Mouse (Mus musculus) cerebellum, postnatal 14 days (tissue): Measurements from ENCODE around the gene Ppp2r5d.

Experiments used
- DNase-seq, 2 experiments: peaks; one replicate each; pipeline ENCODE4 v3.0.0; 2021; ENCODE audit warnings: mixed read lengths in 2 of 2

Gene Ppp2r5d

GRCm38 (mm10) chr17:46704887-46705835, at the start of gene Ppp2r5d:
Gene Ppp2r5d, minus strand, starts transcription at chr17:46705111.
- peak; percentile 95 for DNase-seq

- DNase-seq = peak; percentile 98
Observed at GRCm38 (mm10) chr17:46751794-46752556, 47.1 kb upstream of the Ppp2r5d start, which contains the start of gene Cnpy3. Gene Cnpy3, minus strand, starts transcription at chr17:46752214.

GRCm38 (mm10) chr17:46751056-46751793, 46.3 kb upstream of the Ppp2r5d start:
- DNase-seq = no peak

GRCm38 (mm10) chr17:46750580-46750979, 45.7 kb upstream of the Ppp2r5d start:
- DNase-seq = no peak

GRCm38 (mm10) chr17:46749282-46749681, 44.4 kb upstream of the Ppp2r5d start:
- no peak for DNase-seq

DNA sequence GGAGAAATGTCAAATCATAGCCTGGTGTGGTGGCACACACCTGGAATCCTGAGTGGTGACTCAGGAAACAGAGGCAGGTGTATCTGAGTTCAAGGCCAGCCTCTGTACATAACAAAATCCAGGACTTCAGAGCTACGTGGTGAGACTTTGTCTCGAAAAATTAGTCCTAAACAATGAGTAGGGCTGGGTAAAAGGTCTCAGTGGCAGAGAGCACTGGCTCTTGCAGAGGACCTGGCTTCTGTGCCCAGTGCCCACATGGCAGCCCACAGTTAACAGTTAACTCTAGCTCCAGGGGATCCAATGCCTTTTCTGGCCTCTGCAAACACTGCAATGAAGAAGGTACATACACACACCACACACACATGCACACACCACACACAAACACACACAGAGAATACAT, 42.9 kb upstream of the Ppp2r5d start:
- DNase-seq = no peak

GRCm38 (mm10) chr17:46747234-46747633, 42.3 kb upstream of the Ppp2r5d start:
- no peak for DNase-seq

- DNase-seq = no peak
Observed at GRCm38 (mm10) chr17:46745506-46745905, 40.6 kb upstream of the Ppp2r5d start.

GRCm38 (mm10) chr17:46742986-46743385, 38.1 kb upstream of the Ppp2r5d start:
- DNase-seq = no peak

- DNase-seq = no peak
Observed at GRCm38 (mm10) chr17:46741305-46741704, 36.4 kb upstream of the Ppp2r5d start.

GRCm38 (mm10) chr17:46736160-46736559, 31.2 kb upstream of the Ppp2r5d start:
- DNase-seq = peak; percentile 31 to 64

DNA sequence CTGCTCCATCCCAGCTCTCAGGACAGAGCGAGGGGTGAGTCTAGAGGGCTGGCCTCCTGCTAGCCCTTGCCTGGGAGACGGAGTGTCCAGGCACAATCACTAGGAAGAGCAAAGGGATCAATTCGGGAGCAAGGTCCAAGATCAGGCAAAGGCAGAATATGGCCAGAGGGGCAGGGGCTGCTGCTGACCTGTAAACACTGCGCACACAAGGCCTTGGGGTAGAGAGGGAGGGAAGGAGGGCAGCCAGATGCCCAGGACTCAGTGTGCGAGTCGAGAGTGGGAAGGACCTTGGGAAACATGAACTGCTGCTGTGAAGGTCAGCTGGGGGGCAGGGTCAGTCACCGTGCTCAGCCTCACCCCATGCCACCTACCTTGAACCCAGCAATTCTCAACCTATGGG, 30.4 kb upstream of the Ppp2r5d start:
- DNase-seq = no peak

DNA sequence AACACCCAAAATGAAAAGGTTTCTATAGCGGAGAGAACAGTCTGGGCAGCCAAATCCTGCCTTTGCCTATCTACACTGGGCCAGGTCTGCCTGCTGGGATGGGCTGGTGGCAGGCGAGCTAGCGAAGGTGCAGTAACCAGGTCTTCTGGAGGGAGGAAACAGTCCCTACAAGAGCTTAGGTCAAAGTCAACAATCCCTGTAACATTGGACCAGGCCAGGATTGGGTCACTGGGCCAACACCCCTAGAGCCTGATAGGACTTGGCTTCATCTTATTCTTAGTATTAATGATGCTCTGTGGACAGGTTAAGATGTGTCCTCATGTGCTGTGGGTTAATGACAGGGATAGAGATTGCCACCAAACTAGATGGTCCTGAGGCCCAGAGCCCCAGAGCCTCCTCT, 29.1 kb upstream of the Ppp2r5d start:
- DNase-seq = no peak

DNA sequence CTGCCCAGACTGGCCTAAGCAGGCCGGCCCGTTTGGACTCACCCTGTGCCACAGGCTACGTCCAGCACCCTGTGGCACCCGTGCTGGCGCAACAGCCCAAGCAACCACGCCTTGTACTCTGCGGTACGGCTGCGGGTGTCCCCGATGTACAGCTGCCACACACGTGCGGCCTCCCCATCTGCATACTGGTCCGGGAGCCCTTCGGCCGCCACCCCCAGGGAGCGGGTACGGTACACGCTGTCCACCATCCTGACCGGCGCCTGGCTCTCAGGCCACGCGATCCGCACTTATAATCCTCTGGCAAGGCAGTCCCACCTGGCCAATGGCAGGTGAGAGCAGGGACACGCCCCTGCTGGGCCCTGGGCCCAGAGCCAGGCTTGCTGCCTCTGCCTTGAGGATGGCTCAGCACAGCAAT, 24.0 kb upstream of the Ppp2r5d start, which contains the start of gene Gnmt:
TSS of gene Gnmt (minus strand) at position 265 of the 415 bp plus-strand sequence.
- peak; percentile 92 to 93 for DNase-seq

DNA sequence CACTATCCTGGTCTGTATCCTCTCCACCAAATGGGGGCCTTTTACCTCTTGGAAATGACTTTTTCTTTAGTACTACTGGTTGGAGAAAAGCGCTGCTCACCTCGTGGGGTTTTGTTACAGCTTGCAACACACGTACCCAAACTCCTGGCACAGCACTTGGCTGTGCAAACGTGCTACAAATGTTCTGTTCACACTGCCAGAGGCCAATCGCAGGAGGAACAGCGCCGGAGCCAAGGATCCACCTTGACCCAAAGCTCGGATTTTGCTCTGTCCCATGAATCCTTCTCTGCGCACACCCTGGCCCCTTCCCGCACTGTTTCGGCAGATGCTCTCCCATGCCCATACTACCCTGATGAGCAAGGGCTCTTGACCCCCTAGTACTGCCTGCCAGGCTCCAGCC, 23.6 kb upstream of the Ppp2r5d start:
- DNase-seq = no peak

GRCm38 (mm10) chr17:46728021-46728420, 23.1 kb upstream of the Ppp2r5d start:
- peak; percentile 51 to 80 for DNase-seq

GRCm38 (mm10) chr17:46727271-46727670, 22.4 kb upstream of the Ppp2r5d start:
- no peak for DNase-seq

DNA sequence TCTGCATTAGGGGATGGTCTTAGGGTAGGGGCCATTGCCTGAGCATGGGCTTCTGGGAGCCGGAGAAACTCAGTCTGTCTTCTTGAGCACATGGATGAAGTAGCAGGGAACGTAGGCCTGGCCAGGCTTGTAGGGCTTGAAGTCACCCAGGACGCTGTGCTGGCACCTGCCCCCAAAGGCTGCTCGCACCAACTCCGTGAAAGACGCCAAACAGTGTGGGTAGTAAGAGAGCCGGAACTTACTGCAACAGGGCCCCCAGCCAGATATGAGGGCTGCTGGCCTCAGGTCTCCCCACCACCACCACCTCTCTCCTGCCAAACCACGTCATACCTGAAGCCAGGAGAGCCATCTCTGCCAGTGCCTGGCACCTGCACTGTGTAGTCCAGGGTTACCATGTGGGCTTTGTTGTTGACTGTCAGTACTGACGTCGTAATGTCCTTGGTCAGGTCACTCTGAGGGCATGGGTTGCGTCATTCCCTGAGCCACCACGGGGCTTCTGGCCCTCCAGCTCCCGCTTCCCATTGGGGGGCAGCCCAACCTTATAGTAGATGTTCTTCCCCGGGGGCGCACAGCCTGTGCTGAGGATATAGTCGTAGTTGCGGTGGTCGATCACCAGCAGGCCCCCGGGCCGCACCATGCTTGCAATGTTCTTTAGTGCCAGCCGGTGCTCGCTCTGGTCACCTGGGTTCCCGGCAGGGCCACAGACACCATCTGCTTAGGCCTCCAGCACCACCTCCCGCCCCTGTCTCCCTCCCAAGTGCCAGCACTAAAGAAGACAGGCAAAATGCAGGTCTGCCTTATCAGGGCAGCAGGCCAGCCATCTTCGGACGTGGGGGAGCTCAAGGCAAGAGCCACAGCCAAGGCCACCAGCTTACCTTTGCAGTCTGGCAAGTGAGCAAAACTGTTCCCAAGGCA, 21.1 kb upstream of the Ppp2r5d start:
- peak; percentile 81 to 83 for DNase-seq

DNA sequence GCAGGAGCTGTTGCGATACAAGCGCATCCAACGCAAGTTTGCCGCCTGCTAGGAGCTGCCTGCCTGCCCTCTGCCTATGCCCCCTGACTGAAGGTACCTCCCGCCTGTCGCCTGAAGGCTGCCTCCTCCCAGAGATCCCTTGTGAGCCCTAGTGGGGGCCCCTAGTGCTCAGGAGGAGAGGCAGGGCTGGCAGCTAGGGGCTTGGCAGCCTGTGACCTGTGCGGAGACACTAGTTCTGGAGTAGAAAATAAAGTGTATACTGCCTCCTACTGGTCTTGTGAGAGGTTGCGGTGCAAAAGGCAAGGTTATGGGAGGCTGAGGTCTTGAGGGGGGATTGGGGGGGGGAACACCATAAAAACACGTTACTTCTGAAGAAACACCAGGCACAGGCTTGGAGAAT, 20.4 kb upstream of the Ppp2r5d start:
- DNase-seq = peak; percentile 56 to 74

GRCm38 (mm10) chr17:46724477-46725084, 19.7 kb upstream of the Ppp2r5d start:
- peak; percentile 42 to 60 for DNase-seq

DNA sequence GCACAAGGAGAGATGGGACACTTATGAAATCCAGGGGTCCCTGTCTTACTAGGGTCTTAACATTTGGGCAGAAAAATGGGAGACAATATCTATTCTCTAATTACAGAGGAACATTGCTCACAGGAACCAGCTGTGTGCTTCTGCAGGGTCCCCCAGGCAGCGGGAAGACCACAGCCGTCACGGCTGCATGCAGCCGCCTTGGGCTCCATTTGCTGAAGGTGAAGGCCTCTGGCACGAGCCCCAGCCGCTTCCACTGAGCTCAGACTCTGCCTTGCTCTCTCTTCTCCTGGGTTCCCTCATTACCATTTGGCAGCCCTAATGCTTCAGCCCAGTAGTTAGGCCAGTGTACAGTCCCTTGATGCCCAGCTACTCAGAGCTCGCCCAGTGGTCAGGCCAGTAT, 16.2 kb upstream of the Ppp2r5d start:
- DNase-seq = no peak
